Mouse (Mus musculus) hematopoietic stem cell, adult 5-6 weeks (primary cell): Measurements from ENCODE around the gene Atxn7l3b. TPM values are rescaled to one million over a fixed set of nuclear protein-coding genes. Genes with fewer than 3 reads are reported as not detected.
"Not testable (repeated sequence)": the region's sequence is repeated elsewhere in the genome, so short reads cannot be mapped to it uniquely, and the experiment has no call there.

Source experiments
- ATAC-seq, 2 experiments: fragments of 125-278 bp in 1 of 2; replicated peaks in 1 of 2; 2 replicates each; pipeline ENCODE4 v1.8.0; 2016 to 2017; ENCODE audit warnings: inconsistent platforms in 2 of 2, mild to moderate bottlenecking in 2 of 2, moderate number of reproducible peaks in 2 of 2, low read depth in 1 of 2, moderate TSS enrichment in 1 of 2; ENCODE audit not compliant: low FRiP score in 2 of 2, poor library complexity in 2 of 2, severe bottlenecking in 2 of 2, insufficient read depth in 1 of 2, low TSS enrichment in 1 of 2
- total RNA-seq: library from RNA; stranded (forward); fragments of 172-1452, 232-1000 nt; gene quantifications from 2 replicates; pipeline ENCODE4 v1.2.3, GENCODE M21; 2017

Atxn7l3b gene
- 71.5 and 74.1 TPM in 2 replicates for total RNA-seq

DNA sequence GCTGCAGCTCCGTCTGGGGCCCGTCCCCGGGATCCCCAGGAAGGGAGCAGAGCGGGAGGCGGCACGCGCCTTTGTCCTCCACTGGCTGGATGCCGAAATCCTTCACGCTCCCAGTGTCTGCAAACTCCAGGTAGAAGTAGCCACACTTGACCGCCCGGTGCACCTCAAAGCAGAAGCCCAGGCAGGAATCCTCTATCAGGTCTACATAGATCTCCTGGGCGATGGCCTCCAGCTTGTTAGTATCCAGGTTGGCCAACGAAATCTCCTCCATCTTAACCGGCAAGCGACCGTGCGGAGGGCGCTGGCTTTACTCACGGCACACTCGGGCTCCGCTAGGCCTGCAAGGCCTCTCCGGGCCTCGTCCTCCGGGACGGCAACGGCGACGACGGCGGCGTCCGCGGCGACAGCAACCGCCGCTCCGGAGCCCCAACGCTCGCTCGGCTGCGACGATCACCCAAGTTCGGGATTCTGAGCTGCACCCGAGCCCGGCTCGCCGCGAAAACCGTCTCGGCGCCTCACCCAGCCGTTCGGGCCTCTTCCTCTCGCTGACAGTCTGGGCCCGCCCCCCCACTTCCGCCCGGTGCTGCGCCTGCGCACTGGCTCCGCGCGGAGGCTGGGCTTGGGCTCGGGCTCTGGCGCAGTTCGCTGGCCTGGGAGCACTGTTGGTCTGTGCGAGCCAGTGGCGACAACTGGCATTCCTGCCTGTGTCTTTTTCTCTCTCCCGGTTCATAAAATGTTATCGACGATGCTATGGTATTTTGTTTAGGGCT lies at the start of gene Atxn7l3b:
TSS of gene Atxn7l3b (minus strand) at position 550 of the 770 bp plus-strand sequence.
- ATAC-seq: peak; percentile 86 to 90

DNA sequence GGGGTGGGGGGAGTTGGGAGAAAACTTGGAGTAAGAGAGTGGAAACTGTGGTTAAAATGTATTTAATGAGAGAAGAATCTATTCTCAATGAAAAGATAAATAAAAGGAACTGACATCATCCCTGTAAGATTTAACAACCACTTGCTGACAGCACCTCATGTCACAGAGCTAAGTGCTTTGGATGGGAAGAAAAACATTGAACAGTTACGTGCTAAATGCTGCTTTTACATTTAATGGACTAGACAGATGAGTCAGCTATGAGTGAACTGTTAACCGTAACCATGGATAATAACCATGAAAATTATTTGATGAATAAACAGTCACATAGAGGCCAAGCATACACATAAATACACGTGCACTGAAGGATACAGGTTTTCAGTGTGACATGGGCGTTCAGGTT lies 48.8 kb upstream of the Atxn7l3b start:
- ATAC-seq: no peak

GRCm38 (mm10) chr10:112973286-112974026 lies 44.7 kb upstream of the Atxn7l3b start:
- ATAC-seq: no peak

DNA sequence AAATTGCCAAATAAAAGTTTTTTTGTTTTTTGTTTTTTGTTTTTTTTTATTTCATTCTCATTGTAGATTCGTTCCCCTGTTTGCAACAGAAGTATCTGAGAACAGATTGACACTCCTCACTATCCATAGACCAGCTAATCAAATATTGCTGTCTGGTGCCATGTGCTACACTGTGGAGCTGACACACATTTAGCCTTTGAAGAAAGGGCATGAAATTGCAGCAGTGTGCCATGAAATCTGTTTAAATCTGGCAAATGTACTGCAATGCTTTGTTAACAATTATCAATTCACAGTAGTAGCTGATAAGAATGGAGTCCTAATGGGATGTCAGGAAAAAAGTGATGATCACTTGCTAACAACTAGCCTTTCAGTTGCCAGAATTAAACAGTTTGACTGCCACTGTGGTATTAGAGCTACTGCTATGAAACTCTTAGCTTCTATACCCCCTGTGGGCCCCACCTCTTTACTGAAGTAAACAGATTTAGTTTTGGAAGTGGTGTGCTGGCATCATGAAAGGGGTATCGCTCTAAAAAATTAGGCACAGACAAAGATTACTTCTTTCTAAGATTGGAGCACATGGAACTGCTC lies 41.3 kb upstream of the Atxn7l3b start:
- ATAC-seq: no peak

DNA sequence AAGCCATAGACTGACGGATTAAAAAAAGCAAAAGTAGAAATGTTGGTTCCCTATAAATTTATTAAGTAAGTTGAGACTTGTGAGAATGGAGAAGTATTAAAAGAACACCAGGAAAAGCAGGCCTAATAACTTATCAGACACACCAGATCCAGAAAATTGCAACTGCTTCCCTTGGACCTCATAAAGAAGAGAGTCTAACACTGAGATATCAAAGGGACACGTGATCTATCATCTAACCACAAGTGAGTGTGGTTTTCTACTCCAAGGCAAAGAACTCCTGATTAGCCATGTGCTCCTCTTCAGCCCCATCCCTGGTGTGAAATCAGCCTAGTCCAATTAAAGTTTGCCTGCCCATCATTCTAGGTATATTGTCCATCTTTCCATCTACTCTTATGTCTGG lies 38.8 kb upstream of the Atxn7l3b start:
- no peak for ATAC-seq

DNA sequence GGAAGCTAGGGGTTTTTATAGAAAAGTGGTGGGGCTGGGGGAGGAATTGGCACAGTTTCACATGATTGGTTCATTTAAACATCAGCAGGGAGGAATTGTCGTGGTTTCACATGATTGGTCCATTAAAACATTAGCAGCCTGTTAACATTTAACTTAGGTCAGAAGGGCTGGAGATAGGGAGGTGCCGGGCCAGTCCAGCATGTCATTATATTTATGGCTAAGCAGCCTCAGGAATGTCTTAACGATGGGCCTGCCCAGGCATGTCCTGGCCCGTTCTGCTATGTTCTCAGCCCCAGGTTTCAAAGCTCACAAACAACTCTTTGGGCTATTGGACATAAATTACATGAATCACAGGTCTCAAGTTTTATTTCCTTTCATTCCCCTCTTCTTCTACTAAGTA lies 33.4 kb upstream of the Atxn7l3b start:
- ATAC-seq: not testable (repeated sequence)

DNA sequence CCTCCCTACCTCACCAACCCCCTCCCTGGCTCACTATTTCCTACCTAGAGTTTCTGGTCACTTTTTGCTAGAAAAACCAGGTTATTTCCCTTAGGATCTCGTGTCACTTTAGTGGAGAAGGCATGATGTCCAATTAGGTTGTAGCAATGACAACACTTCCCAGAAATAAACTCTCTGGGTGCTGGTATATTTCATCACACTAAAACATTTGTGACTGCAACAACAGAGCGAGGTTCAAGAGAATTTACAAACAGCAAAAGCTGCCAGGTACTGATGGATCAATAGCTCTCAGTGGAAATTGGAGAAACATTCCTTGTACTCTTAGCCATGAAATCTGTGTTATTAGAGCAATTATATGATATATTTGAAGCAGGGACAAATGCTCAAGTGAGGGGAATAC lies 25.3 kb upstream of the Atxn7l3b start:
- ATAC-seq: no peak

GRCm38 (mm10) chr10:112948453-112948852 lies 19.7 kb upstream of the Atxn7l3b start:
- no peak for ATAC-seq

DNA sequence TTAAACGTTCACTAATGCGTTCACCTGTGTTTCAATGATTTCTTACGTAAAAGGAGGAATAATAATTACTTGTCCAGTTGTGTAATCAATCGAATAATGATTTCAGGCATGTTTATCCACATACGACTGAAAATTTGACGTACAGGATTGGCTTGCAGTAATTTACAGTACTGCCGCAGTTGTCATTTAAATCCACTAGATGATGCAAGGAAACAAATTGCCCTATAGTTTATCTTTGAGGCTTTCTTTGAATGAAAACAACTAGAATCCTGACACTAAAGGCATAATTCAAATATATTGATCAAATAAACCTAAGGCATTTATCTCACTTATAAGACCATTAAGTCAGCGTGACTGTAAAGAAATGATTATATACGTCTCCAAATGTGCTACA lies 418 bp upstream of the Atxn7l3b start:
- peak in 1 of 2 experiments; percentile 4; a peak in 1 of 4 replicates for ATAC-seq

GRCm38 (mm10) chr10:112926961-112927360 lies 1.8 kb downstream of the Atxn7l3b start:
- peak; percentile 8 to 29; a peak in 3 of 4 replicates for ATAC-seq

DNA sequence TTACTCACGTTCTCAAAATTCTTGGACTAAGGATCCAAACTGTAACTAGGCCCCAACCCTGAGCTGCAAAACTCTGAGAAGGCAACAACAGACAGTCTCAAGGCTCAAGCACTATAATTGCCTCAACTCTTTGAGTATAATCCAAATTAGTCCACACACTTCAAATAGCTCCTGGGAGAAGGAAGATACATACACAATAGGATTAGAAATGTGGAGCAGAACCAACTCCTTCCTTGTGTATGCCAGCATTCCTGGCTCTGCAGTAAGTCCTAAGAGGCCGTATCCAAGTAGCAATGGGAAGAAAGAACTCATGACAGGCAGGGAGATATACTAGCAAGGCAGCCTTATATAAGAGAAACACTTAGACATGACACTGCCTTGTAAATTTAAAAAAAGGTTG lies 2.5 kb downstream of the Atxn7l3b start:
- no peak for ATAC-seq

DNA sequence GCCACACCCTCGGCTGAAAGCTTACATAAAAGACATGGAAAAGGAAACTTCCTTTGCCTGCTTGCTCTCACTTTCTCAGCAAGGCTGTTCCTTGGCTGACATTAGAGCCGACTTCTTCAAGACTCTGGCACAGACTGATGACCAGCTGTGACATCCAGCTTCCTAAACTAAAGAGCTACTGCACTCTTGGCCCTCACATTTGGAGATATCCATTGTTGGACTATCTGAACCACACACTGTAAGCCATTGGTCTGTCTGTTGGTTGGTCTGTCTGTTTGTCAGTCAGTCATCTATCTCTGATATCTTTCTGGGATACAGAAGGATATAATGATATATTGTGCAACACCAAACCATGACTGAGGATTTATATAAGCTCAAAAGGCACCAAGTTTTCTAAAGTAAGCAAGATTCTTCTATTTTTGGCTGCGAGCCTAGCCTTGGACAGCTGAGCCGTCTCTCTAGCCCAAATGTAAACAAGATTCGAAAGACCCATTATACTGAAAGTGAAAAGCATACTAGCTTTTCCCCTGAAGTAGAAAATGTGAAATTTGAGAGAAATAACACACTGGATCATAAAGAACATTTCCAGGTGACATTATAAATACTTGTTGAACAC lies 12.1 kb downstream of the Atxn7l3b start:
- no peak for ATAC-seq

DNA sequence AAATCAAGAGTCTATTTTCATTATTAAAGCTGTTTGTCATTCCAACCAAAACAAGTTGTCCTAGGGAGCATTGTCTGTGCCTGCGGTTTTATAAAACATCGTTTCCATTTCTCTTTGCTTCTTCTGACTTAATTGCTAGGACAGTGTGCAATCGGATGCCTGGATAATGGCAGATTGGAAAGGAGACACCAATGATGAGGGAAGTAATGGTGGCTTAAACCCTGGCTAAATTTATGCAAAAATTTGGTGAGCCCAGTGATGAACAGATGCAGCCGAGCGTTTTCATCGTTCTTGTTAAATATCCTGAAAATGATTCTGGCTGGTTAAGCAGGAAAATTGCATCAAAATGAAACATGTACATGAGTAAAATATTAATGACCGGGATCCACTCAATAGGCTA lies 28.6 kb downstream of the Atxn7l3b start:
- ATAC-seq: no peak

DNA sequence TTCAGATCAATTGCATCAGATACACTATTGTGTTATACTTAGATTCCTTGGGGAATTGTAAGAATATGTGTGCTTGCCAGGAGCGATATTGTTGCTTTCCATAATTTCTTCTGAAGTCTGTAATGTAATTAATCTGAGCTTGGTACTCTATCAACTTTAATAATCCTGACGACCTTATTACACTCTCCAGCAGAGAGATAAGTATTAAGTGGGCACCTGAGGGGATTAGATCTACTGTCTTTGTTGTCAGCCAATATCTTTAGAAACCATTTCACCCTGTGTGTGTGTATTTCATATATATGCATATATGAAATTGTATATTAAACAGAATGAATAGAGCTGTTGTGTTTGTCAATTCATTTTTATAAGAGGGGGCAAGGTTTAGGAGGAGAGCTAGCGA lies 29.0 kb downstream of the Atxn7l3b start:
- ATAC-seq: no peak

DNA sequence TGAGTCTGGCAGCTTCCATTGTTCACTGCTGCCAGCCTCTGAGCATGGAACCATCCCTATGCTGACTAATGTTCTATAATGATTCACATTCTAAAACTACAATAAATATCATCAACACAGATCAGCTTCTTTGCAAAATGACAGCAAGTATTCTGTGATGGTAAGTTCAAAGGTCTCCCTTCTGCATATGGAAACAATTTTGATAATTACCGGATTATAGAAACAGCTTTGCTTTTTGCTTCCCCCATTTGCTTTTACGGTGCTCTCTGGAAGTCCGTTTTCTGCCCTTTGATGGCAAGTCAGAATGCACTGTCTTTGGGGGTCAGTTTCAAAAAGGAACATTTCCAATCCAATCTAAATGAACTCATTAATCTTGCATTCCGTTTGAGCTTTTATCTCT lies 32.2 kb downstream of the Atxn7l3b start:
- no peak for ATAC-seq

DNA sequence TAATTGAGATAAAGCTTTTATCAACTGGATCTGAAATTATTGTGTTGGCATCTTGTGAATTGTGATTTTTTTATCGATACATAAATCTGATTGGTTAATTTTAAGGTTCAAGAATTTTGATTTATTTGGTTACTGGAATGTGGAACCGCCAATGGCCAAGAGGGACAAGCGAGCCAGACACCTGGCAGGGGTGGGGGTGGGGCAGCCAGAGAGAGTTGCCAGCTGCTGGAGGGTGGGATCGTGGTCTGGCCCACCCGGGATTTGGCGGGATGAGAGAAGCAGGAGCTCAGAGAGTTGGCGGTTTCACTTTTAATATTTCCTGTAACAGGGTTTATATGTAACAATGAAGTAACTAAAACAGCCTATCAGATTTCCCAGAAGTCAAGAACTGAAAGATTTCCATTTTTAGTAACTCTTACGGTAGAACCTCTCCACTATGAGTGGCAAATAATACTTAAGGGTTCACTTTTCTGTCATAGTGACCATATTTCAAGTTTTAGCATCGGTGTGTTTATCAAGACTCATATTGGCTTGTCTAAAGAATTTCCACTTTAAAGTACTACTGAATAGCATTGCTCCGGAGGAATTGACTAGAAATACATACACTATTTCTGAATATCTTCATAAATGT lies 35.1 kb downstream of the Atxn7l3b start:
- ATAC-seq: no peak

GRCm38 (mm10) chr10:112884064-112884463 lies 44.7 kb downstream of the Atxn7l3b start:
- no peak for ATAC-seq

- ATAC-seq: no peak
Measured at GRCm38 (mm10) chr10:112883688-112884004, 45.2 kb downstream of the Atxn7l3b start.
